Mouse (Mus musculus): ENCODE measurements around the gene Ahdc1. TPM values are rescaled to one million over a fixed set of nuclear protein-coding genes. Genes with fewer than 3 reads are reported as not detected.

The Ahdc1 gene
- polyA plus RNA-seq, 1 experiment = 21.7 TPM

DNA sequence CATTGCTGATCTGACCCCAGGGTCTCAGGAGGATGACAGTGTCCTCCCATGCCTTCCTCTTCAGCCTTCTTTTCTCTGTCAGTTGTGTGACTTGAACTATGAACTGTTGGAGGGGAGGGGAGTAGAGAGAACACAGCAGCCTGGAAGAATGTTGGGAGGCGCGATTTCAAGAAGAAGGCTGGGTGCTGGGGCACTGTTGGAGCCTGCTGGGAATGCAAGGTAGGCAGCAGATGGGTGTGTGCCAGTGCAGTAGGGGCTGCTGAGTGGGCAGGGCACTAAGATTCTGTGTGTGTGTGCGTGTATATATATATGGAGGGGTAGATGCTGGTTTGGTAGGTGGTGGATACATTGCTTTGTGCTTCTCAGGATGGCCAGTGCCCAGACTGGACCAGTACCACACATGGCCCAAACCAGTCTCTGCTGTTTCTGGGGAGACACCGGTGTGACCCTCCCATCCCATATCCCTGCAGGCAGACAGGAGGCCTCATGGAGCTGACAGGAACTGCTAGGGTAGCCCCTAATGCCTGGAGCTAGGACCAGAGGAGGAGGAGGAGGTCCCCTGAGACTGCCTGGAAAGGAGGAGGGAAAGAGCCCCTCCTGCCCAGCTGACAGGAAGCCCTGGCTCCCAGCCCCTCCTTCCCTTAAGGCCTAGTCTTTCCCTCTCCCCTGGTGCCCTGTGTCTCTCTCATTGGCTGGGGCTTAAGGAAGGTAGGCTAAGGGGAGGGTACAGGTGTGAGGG is 5.8 kb downstream of the Ahdc1 start:
- H3K27ac ChIP-seq (ENCODE audit: control insufficient read depth, insufficient read depth, low read depth, low read length, poor library complexity) = no peak overlapping the region
- 72% methylated on average over 4 of the region's 4 CpGs for WGBS
- H3K4me3 ChIP-seq (replicated peaks; ENCODE audit: control insufficient read depth, low read depth, low read length) = no peak overlapping the region
- no peaks in the 10 kb centered on the region; the same call in 1 of the 2 replicates for H3K4me1 ChIP-seq (ENCODE audit: control insufficient read depth, insufficient read depth, low read length)
- TF ChIP-seq POLR2A (IDR thresholded peaks at IDR 0.05; ENCODE audit: borderline replicate concordance, control insufficient read depth, low read depth, low read length) (no peak), CTCF (IDR thresholded peaks at IDR 0.05; ENCODE audit: control insufficient read depth, insufficient read depth, low read length) (no peak)

DNA sequence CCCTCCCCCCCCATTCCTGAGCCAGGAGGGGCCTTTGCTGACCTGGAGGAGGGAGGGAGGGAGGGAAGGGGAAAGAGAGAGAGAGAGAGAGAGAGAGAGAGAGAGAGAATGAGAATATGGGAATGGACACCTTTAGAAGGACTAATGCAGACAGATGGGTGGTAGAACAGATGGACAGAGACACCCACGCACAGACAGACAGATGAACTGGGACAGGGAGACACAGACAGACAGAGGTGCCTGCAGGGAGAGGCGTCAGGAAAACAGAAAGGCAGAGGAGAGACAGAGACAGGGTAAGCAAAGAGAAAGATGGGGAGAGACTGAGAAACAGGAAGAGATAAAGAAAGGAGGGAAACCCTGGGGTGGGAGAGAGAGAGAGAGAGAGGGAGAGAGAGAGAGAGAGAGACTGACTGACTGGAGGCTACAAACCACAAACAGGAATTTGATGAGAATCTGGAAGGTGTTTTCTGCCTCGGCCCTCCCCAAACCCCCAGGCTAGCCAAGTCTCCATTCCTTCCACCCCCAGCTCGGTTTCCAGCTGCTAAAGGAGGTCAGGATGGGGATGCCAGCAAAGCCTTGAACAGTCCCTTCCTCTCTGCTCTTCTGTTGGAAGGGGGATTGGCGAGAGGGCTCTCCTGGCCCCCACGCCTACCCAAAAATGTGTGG is 6.7 kb downstream of the Ahdc1 start:
- H3K4me1 ChIP-seq (ENCODE audit: control insufficient read depth, insufficient read depth, low read length) = no peaks in the 10 kb centered on the region; the same call in 1 of the 2 replicates
- TF ChIP-seq POLR2A (IDR thresholded peaks at IDR 0.05; ENCODE audit: borderline replicate concordance, control insufficient read depth, low read depth, low read length) (no peak), CTCF (IDR thresholded peaks at IDR 0.05; ENCODE audit: control insufficient read depth, insufficient read depth, low read length) (no peak)
- no peak overlapping the region for H3K27ac ChIP-seq (ENCODE audit: control insufficient read depth, insufficient read depth, low read depth, low read length, poor library complexity)
- WGBS = 42% methylated on average over 6 of the region's 6 CpGs
- H3K4me3 ChIP-seq (replicated peaks; ENCODE audit: control insufficient read depth, low read depth, low read length) = no peak overlapping the region

- 68% methylated on average over 3 of the region's 3 CpGs for WGBS
- Histone ChIP-seq H3K27ac (ENCODE audit: control insufficient read depth, insufficient read depth, low read depth, low read length, poor library complexity) (no peak overlapping the region), H3K4me3 (replicated peaks; ENCODE audit: control insufficient read depth, low read depth, low read length) (no peak overlapping the region), H3K4me1 (ENCODE audit: control insufficient read depth, insufficient read depth, low read length) (no peaks in the 10 kb centered on the region; the same call in 1 of the 2 replicates)
- TF ChIP-seq CTCF (IDR thresholded peaks at IDR 0.05; ENCODE audit: control insufficient read depth, insufficient read depth, low read length) (no peak), POLR2A (IDR thresholded peaks at IDR 0.05; ENCODE audit: borderline replicate concordance, control insufficient read depth, low read depth, low read length) (no peak)
Observed at GRCm38 (mm10) chr4:133018263-133018798, 7.3 kb downstream of the Ahdc1 start.

DNA sequence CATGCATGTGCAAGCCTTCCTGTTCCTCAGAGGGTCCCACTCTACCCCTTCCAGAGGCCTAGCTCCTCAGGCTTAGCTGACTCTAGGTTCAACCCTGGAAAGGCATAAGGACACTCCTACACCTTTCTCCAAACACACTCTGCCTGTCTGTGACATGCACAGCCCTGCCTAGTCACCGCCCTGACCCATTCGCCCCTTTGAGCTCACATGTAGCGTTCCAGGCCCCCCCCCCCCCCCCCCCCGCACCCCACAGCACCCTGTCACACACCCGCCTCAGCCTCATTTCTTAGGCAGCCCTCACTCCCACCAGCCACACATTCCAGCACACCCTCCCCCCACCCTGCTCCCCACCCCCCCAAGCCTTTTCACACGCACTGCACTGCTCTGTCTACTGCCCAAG is 9.7 kb downstream of the Ahdc1 start:
- WGBS = 80% methylated on average over 4 of the region's 6 CpGs
- Histone ChIP-seq H3K4me3 (replicated peaks; ENCODE audit: control insufficient read depth, low read depth, low read length) (no peak overlapping the region), H3K27ac (ENCODE audit: control insufficient read depth, insufficient read depth, low read depth, low read length, poor library complexity) (no peak overlapping the region), H3K4me1 (ENCODE audit: control insufficient read depth, insufficient read depth, low read length) (no peaks in the 10 kb centered on the region; the same call in 1 of the 2 replicates)
- TF ChIP-seq CTCF (IDR thresholded peaks at IDR 0.05; ENCODE audit: control insufficient read depth, insufficient read depth, low read length) (no peak), POLR2A (IDR thresholded peaks at IDR 0.05; ENCODE audit: borderline replicate concordance, control insufficient read depth, low read depth, low read length) (no peak)

DNA sequence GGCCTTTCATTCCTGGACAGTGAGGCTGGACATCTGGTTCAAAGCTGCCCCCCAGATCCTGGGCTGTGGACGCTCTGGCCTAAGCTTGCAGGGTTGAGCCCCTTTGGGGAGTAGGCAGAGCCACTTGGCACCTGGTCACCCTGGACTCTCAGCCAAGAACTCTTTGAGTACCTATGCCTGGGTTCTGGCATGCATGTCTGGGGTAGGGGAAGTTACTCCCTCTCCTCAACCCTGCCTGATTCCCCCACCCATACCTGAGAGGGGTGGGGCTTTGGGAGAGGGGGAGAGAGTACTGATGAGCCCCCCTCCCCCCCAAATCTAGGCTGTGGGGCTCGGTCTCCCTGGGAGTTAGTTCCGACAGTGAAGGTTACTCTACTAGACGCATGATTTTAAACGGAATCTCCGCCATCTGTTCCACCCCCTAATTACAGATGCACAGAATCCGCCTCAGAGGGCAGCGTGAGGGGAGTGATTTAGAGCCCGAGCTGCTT is 10.2 kb downstream of the Ahdc1 start:
- no peak overlapping the region for H3K27ac ChIP-seq (ENCODE audit: control insufficient read depth, insufficient read depth, low read depth, low read length, poor library complexity)
- H3K4me1 ChIP-seq (ENCODE audit: control insufficient read depth, insufficient read depth, low read length) = no peaks in the 10 kb centered on the region; the same call in 1 of the 2 replicates
- H3K4me3 ChIP-seq (replicated peaks; ENCODE audit: control insufficient read depth, low read depth, low read length) = no peak overlapping the region
- WGBS = 50% methylated on average over 9 of the region's 9 CpGs
- TF ChIP-seq CTCF (IDR thresholded peaks at IDR 0.05; ENCODE audit: control insufficient read depth, insufficient read depth, low read length) (no peak), POLR2A (IDR thresholded peaks at IDR 0.05; ENCODE audit: borderline replicate concordance, control insufficient read depth, low read depth, low read length) (no peak)

- Histone ChIP-seq H3K4me3 (replicated peaks; ENCODE audit: control insufficient read depth, low read depth, low read length) (no peak overlapping the region), H3K4me1 (ENCODE audit: control insufficient read depth, insufficient read depth, low read length) (no peaks in the 10 kb centered on the region; the same call in 1 of the 2 replicates), H3K27ac (ENCODE audit: control insufficient read depth, insufficient read depth, low read depth, low read length, poor library complexity) (no peak overlapping the region)
- TF ChIP-seq CTCF (IDR thresholded peaks at IDR 0.05; ENCODE audit: control insufficient read depth, insufficient read depth, low read length) (no peak), POLR2A (IDR thresholded peaks at IDR 0.05; ENCODE audit: borderline replicate concordance, control insufficient read depth, low read depth, low read length) (no peak)
- WGBS = 90% methylated on average over 14 of the region's 14 CpGs
Observed at GRCm38 (mm10) chr4:133022217-133022616, 11.2 kb downstream of the Ahdc1 start.

GRCm38 (mm10) chr4:133022954-133023635 is 12.0 kb downstream of the Ahdc1 start:
- WGBS = 87% methylated on average over 14 of the region's 14 CpGs
- no peaks in the 10 kb centered on the region; the same call in 1 of the 2 replicates for H3K4me1 ChIP-seq (ENCODE audit: control insufficient read depth, insufficient read depth, low read length)
- no peak overlapping the region for H3K27ac ChIP-seq (ENCODE audit: control insufficient read depth, insufficient read depth, low read depth, low read length, poor library complexity)
- no peak for TF ChIP-seq CTCF (IDR thresholded peaks at IDR 0.05; ENCODE audit: control insufficient read depth, insufficient read depth, low read length)
- no peak for TF ChIP-seq POLR2A (IDR thresholded peaks at IDR 0.05; ENCODE audit: borderline replicate concordance, control insufficient read depth, low read depth, low read length)
- H3K4me3 ChIP-seq (replicated peaks; ENCODE audit: control insufficient read depth, low read depth, low read length) = no peak overlapping the region
